Mouse (Mus musculus): ENCODE data around the gene Gsg1. TPM values are rescaled to one million over a fixed set of nuclear protein-coding genes. Genes with fewer than 3 reads are reported as not detected.

The Gsg1 gene
- polyA plus RNA-seq, 1 experiment from 2014 or later, result 0.55 TPM

- no peaks in the 10 kb centered on the region for H3K36me3 ChIP-seq (ENCODE audit: insufficient read depth, low read length)
- H3K27ac ChIP-seq (ENCODE audit: low read length), result no peak overlapping the region
- H3K4me2 ChIP-seq (replicated peaks; ENCODE audit: low read depth, low read length), result no peak overlapping the region
- no peak overlapping the region for H3K9ac ChIP-seq (replicated peaks; ENCODE audit: low read length)
- no peaks in the 10 kb centered on the region for H3K9me3 ChIP-seq (ENCODE audit: low read length)
- no peak for ATAC-seq (ENCODE audit: low FRiP score, low TSS enrichment)
- no peak overlapping the region for H3K4me3 ChIP-seq (ENCODE audit: low read length)
- WGBS, result 61% methylated on average over 6 of the region's 6 CpGs
- no peaks in the 10 kb centered on the region for H3K27me3 ChIP-seq (ENCODE audit: insufficient read depth, low read length)
- peaks cover 15% of the 10 kb centered on the region for H3K4me1 ChIP-seq (ENCODE audit: insufficient read depth, low read length)
Measured at GRCm38 (mm10) chr6:135223786-135224416, 30.2 kb downstream of the Gsg1 start.

- Histone ChIP-seq H3K4me2 (replicated peaks; ENCODE audit: low read depth, low read length) (no peak overlapping the region), H3K4me3 (ENCODE audit: low read length) (no peak overlapping the region), H3K27me3 (ENCODE audit: insufficient read depth, low read length) (no peaks in the 10 kb centered on the region), H3K4me1 (ENCODE audit: insufficient read depth, low read length) (peaks cover 7% of the 10 kb centered on the region), H3K9ac (replicated peaks; ENCODE audit: low read length) (no peak overlapping the region), H3K27ac (ENCODE audit: low read length) (peak overlapping the region; percentile 45), H3K36me3 (ENCODE audit: insufficient read depth, low read length) (peaks cover 9% of the 10 kb centered on the region; the same call in 1 of the 2 replicates), H3K9me3 (ENCODE audit: low read length) (no peaks in the 10 kb centered on the region)
- WGBS, result 77% methylated on average over 5 of the region's 5 CpGs
- peak; percentile 30; the same call in 1 of the 2 replicates for ATAC-seq (ENCODE audit: low FRiP score, low TSS enrichment)
Measured at GRCm38 (mm10) chr6:135219916-135220315, 34.2 kb downstream of the Gsg1 start.

GRCm38 (mm10) chr6:135218330-135218729 is 35.8 kb downstream of the Gsg1 start:
- 38% methylated on average over 8 of the region's 8 CpGs for WGBS

GRCm38 (mm10) chr6:135212666-135213065 is 41.5 kb downstream of the Gsg1 start:
- H3K4me3 ChIP-seq (ENCODE audit: low read length), result no peak overlapping the region
- ATAC-seq (ENCODE audit: low FRiP score, low TSS enrichment), result no peak
- no peaks in the 10 kb centered on the region for H3K9me3 ChIP-seq (ENCODE audit: low read length)
- H3K9ac ChIP-seq (replicated peaks; ENCODE audit: low read length), result no peak overlapping the region
- 85% methylated on average over 2 of the region's 2 CpGs for WGBS
- no peaks in the 10 kb centered on the region for H3K27me3 ChIP-seq (ENCODE audit: insufficient read depth, low read length)
- H3K27ac ChIP-seq (ENCODE audit: low read length), result no peak overlapping the region
- peaks cover 26% of the 10 kb centered on the region for H3K36me3 ChIP-seq (ENCODE audit: insufficient read depth, low read length)
- no peak overlapping the region for H3K4me2 ChIP-seq (replicated peaks; ENCODE audit: low read depth, low read length)
- no peaks in the 10 kb centered on the region for H3K4me1 ChIP-seq (ENCODE audit: insufficient read depth, low read length)

More at GRCm38 (mm10) chr6:135218330-135218729, 35.8 kb downstream of the Gsg1 start:
- no peaks in the 10 kb centered on the region for H3K9me3 ChIP-seq (ENCODE audit: low read length)
- H3K27me3 ChIP-seq (ENCODE audit: insufficient read depth, low read length), result no peaks in the 10 kb centered on the region
- H3K4me3 ChIP-seq (ENCODE audit: low read length), result no peak overlapping the region
- no peak for ATAC-seq (ENCODE audit: low FRiP score, low TSS enrichment)
- no peak overlapping the region for H3K9ac ChIP-seq (replicated peaks; ENCODE audit: low read length)
- H3K4me2 ChIP-seq (replicated peaks; ENCODE audit: low read depth, low read length), result no peak overlapping the region
- H3K27ac ChIP-seq (ENCODE audit: low read length), result no peak overlapping the region
- H3K4me1 ChIP-seq (ENCODE audit: insufficient read depth, low read length), result no peaks in the 10 kb centered on the region
- peaks cover 20% of the 10 kb centered on the region; the same call in 1 of the 2 replicates for H3K36me3 ChIP-seq (ENCODE audit: insufficient read depth, low read length)

GRCm38 (mm10) chr6:135211169-135211568 is 43.0 kb downstream of the Gsg1 start:
- 83% methylated on average over 7 of the region's 7 CpGs for WGBS
- no peaks in the 10 kb centered on the region for H3K27me3 ChIP-seq (ENCODE audit: insufficient read depth, low read length)
- no peak for ATAC-seq (ENCODE audit: low FRiP score, low TSS enrichment)

GRCm38 (mm10) chr6:135206909-135207308 is 47.2 kb downstream of the Gsg1 start:
- H3K27ac ChIP-seq (ENCODE audit: low read length), result peak overlapping the region; percentile 10; the same call in 1 of the 2 replicates
- H3K9me3 ChIP-seq (ENCODE audit: low read length), result no peaks in the 10 kb centered on the region
- WGBS, result 77% methylated on average over 8 of the region's 8 CpGs
- no peak for ATAC-seq (ENCODE audit: low FRiP score, low TSS enrichment)
- peaks cover 6% of the 10 kb centered on the region; the same call in 1 of the 2 replicates for H3K36me3 ChIP-seq (ENCODE audit: insufficient read depth, low read length)
- no peak overlapping the region for H3K4me2 ChIP-seq (replicated peaks; ENCODE audit: low read depth, low read length)
- H3K9ac ChIP-seq (replicated peaks; ENCODE audit: low read length), result no peak overlapping the region
- H3K4me1 ChIP-seq (ENCODE audit: insufficient read depth, low read length), result no peaks in the 10 kb centered on the region
- no peak overlapping the region for H3K4me3 ChIP-seq (ENCODE audit: low read length)
- H3K27me3 ChIP-seq (ENCODE audit: insufficient read depth, low read length), result no peaks in the 10 kb centered on the region

More at GRCm38 (mm10) chr6:135211169-135211568, 43.0 kb downstream of the Gsg1 start:
- peaks cover 17% of the 10 kb centered on the region for H3K36me3 ChIP-seq (ENCODE audit: insufficient read depth, low read length)
- no peak overlapping the region for H3K4me3 ChIP-seq (ENCODE audit: low read length)
- H3K27ac ChIP-seq (ENCODE audit: low read length), result no peak overlapping the region
- H3K9me3 ChIP-seq (ENCODE audit: low read length), result no peaks in the 10 kb centered on the region
- H3K4me2 ChIP-seq (replicated peaks; ENCODE audit: low read depth, low read length), result no peak overlapping the region
- no peak overlapping the region for H3K9ac ChIP-seq (replicated peaks; ENCODE audit: low read length)
- H3K4me1 ChIP-seq (ENCODE audit: insufficient read depth, low read length), result no peaks in the 10 kb centered on the region

- Histone ChIP-seq H3K36me3 (ENCODE audit: insufficient read depth, low read length) (peaks cover 6% of the 10 kb centered on the region; the same call in 1 of the 2 replicates), H3K9ac (replicated peaks; ENCODE audit: low read length) (no peak overlapping the region), H3K9me3 (ENCODE audit: low read length) (no peaks in the 10 kb centered on the region), H3K4me1 (ENCODE audit: insufficient read depth, low read length) (0 out of 2 replicates have a peak, but pooled peaks cover 3% of the 10 kb centered on the region), H3K4me3 (ENCODE audit: low read length) (no peak overlapping the region), H3K27me3 (ENCODE audit: insufficient read depth, low read length) (no peaks in the 10 kb centered on the region), H3K4me2 (replicated peaks; ENCODE audit: low read depth, low read length) (no peak overlapping the region), H3K27ac (ENCODE audit: low read length) (no peak overlapping the region)
- WGBS, result 87% methylated on average over 4 of the region's 4 CpGs
- no peak for ATAC-seq (ENCODE audit: low FRiP score, low TSS enrichment)
Measured at GRCm38 (mm10) chr6:135205802-135206201, 48.3 kb downstream of the Gsg1 start.

GRCm38 (mm10) chr6:135204869-135205268 is 49.3 kb downstream of the Gsg1 start:
- Histone ChIP-seq H3K4me2 (replicated peaks; ENCODE audit: low read depth, low read length) (no peak overlapping the region), H3K4me1 (ENCODE audit: insufficient read depth, low read length) (peaks cover 8% of the 10 kb centered on the region; the same call in 1 of the 2 replicates), H3K36me3 (ENCODE audit: insufficient read depth, low read length) (peaks cover 4% of the 10 kb centered on the region; the same call in 1 of the 2 replicates), H3K27ac (ENCODE audit: low read length) (no peak overlapping the region), H3K27me3 (ENCODE audit: insufficient read depth, low read length) (no peaks in the 10 kb centered on the region), H3K9me3 (ENCODE audit: low read length) (no peaks in the 10 kb centered on the region), H3K9ac (replicated peaks; ENCODE audit: low read length) (no peak overlapping the region), H3K4me3 (ENCODE audit: low read length) (no peak overlapping the region)
- ATAC-seq (ENCODE audit: low FRiP score, low TSS enrichment), result no peak
- WGBS, result 73% methylated on average over 4 of the region's 4 CpGs

GRCm38 (mm10) chr6:135203737-135204136 is 50.4 kb downstream of the Gsg1 start:
- Histone ChIP-seq H3K9ac (replicated peaks; ENCODE audit: low read length) (no peak overlapping the region), H3K27me3 (ENCODE audit: insufficient read depth, low read length) (no peaks in the 10 kb centered on the region), H3K36me3 (ENCODE audit: insufficient read depth, low read length) (no peaks in the 10 kb centered on the region), H3K27ac (ENCODE audit: low read length) (no peak overlapping the region), H3K4me2 (replicated peaks; ENCODE audit: low read depth, low read length) (no peak overlapping the region), H3K4me1 (ENCODE audit: insufficient read depth, low read length) (peaks cover 9% of the 10 kb centered on the region; the same call in 1 of the 2 replicates), H3K9me3 (ENCODE audit: low read length) (no peaks in the 10 kb centered on the region), H3K4me3 (ENCODE audit: low read length) (no peak overlapping the region)
- WGBS, result 63% methylated on average over 6 of the region's 6 CpGs
- no peak for ATAC-seq (ENCODE audit: low FRiP score, low TSS enrichment)

- 89% methylated on average over 6 of the region's 6 CpGs for WGBS
- H3K27ac ChIP-seq (ENCODE audit: low read length), result no peak overlapping the region
- no peaks in the 10 kb centered on the region for H3K27me3 ChIP-seq (ENCODE audit: insufficient read depth, low read length)
- H3K4me2 ChIP-seq (replicated peaks; ENCODE audit: low read depth, low read length), result no peak overlapping the region
- no peaks in the 10 kb centered on the region for H3K36me3 ChIP-seq (ENCODE audit: insufficient read depth, low read length)
- no peak overlapping the region for H3K9ac ChIP-seq (replicated peaks; ENCODE audit: low read length)
- no peak for ATAC-seq (ENCODE audit: low FRiP score, low TSS enrichment)
- H3K4me3 ChIP-seq (ENCODE audit: low read length), result no peak overlapping the region
- peaks cover 13% of the 10 kb centered on the region for H3K4me1 ChIP-seq (ENCODE audit: insufficient read depth, low read length)
- no peaks in the 10 kb centered on the region for H3K9me3 ChIP-seq (ENCODE audit: low read length)
Measured at GRCm38 (mm10) chr6:135202668-135203067, 51.5 kb downstream of the Gsg1 start.
